Mouse (Mus musculus): ENCODE results near the gene Pak7.

Gene Pak7

DNA sequence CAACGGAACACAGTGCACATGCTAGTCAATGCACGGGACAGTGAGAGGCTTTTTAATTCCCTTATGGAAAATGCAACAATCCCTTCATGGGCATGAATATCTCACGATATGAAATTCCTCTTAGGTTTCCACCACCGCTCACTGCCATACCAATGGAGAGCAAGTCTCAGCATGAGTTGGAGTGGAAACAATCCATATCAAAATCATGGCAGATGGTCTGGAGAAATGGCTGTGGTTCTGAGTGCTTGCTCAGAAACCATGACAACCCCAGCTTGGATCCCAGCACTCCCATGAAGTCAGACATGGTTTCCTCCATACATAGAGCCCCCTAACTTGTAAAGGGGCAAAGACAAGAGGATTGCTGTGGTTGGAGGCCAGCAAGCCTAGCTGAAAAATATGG lies 339.3 kb downstream of the Pak7 start:
- no peak for DNase-seq (ENCODE audit: low spot score)

All from testis, postnatal 14 days (tissue).